Mouse (Mus musculus) heart, adult 11 months (tissue): ENCODE results near the gene Scyl1.
A peak's percentile ranks its signal among the peaks of the same experiment; 100 is the strongest.

ENCODE experiments used
- DNase-seq: peaks from one replicate; pipeline ENCODE4 v3.0.0; 2022

The Scyl1 gene

DNA sequence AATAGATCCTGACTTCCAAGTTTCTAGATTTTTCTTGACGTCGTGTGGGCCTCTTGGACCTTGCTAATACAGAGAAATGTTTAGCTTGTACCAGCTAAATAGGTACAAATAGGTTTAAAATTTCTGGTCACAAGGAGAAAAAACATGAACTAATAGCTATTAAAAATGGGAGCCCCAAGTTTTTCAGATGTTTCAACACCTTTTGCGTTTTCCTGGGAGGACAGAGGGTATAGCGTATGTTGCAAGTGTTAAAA, 31.5 kb upstream of the Scyl1 start:
- DNase-seq, result no peak

DNA sequence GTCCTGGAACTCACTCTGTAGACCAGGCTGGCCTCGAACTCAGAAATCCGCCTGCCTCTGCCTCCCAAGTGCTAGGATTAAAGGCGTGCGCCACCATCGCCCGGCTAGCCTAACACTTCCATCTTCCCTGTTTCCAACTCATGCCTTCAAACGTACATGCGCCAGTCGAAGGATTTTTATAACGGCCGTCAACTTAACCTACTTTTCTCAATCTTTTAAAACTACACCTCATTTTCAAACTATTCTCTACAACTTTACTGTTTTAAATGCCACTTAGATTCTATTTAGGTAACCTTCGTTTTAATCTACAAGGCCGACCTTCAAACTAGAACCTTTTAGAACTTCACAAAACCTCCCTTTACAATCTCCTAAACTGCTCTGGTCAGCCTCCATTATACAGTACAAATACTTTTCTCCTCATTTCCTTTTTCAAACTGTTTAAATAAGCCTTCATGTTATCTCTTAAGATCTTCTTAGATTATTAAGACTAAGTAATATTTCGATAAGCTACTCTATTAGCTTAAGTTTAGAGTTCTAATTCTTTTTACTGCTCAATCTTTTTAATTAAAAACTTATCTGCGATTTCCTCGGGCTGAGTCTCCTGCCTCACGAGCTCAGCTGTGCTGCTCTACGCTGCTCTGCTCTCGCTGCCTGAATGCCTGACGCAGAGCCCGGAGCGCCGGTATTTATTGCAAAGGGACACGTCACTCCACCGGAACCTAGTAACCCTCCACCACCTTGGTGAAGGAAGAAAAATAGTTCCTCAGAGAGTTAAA, 31.0 kb upstream of the Scyl1 start:
- peak; percentile 99 for DNase-seq

DNA sequence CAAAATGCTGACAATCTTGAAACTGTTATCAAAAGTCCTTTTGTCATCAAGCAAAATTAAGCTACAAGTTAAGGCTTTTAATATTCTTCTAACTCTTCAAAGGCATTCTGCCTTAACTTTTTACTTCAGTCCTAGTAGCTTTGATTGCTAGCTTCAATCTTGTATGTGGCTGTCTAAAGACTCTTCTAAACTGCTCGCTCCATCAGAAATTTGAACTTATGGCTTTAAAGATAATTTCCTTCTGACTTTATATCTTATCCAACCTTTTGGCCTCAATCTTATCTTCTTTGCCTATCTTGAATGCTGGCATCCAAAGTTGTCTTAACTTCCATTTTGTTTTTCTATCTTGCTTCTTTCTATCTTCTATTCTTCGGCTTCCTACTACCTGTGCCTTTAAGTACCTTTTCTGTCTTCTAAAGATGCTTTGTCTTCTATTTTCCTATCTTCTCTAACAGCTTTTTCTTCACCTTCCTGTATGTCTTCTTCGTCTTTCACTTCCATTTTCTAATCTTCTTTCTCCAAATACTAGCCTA, 30.3 kb upstream of the Scyl1 start:
- no peak for DNase-seq

DNA sequence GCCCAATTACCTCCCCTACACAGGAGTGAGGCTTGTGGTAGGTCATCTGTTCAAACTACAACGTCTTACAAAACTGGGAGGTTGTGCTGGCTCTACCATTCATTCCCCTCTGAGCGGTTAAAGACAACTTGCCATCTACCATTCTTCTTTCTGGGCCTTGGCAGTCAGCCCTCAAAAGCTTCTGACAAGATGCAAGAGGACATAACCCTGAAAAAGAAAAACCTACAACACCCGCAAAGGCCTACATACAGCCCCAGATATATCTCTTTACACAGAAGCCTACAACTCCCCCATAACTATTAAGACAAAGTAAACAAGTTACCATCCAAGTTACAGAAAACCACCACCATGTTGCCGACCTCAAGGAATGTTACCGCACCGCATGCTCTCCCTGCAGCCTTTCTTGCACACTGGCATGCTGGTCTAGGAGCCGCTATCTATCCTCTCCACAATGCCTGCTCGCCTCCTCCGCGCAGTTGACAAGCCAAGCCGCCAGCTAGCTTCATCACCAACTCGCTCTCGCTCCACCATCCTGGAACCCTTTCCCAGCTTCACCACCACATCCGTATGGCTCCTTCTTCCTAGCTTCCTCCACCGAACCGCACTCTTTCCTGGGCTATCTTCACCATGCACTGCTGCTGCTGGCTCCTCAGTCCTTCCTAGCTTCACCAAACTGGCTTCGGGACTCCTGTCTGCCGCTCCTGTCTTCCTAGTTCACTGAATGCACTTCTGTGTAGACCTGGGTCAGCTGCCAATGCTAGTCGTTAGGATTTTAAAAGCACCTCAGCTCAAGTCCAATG, 29.6 kb upstream of the Scyl1 start:
- DNase-seq, result peak; percentile 93

DNA sequence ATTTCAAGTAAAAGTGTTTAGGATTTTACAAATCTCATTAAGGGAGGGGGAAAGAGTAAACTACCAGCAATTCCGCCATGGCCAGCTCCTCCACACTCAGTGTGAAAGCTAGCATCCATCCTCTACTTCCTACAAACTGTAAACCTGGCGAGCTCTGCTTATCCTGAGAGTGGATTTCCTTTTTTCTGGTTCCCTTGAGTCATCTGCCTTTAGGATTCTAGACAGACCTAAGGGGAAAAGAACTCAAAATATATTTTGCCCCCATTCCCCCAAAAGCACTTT, 29.1 kb upstream of the Scyl1 start:
- DNase-seq, result no peak

DNA sequence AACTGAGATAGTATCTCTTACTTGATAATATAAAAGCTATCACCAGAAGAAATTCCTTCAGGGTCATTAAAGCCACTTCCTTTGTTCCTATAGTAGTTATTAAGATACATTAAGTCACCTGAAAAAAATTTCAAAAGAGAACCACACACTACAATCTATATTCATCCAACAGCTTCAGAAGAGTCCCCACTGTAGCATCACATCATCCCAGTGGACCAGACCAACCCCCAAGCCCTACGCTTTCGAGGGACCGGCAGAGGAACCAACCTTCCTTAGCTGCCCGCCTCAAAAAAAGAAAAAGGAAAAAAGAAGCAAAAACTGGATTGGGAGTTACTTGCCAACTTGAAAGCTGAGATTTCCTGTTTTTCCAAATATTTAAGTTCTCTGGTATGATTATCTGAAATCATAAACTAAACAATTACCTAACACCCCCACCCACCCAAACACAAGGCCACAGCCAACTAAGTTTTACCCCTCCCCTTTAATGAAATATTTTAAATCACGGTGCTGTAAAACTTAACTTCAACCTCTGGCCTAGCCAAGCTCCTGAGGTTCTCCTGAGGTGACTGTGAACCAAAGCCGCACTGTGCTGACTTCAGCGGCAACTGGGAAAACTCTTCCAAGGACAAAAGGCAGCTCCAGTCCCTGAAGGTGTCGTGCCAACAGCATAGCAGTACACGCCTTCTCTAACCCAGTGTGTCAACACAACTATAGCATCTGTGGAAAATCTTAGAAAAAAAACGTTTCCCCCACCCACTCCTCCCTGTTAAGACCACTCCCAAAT, 28.5 kb upstream of the Scyl1 start:
- peak; percentile 93 for DNase-seq

DNA sequence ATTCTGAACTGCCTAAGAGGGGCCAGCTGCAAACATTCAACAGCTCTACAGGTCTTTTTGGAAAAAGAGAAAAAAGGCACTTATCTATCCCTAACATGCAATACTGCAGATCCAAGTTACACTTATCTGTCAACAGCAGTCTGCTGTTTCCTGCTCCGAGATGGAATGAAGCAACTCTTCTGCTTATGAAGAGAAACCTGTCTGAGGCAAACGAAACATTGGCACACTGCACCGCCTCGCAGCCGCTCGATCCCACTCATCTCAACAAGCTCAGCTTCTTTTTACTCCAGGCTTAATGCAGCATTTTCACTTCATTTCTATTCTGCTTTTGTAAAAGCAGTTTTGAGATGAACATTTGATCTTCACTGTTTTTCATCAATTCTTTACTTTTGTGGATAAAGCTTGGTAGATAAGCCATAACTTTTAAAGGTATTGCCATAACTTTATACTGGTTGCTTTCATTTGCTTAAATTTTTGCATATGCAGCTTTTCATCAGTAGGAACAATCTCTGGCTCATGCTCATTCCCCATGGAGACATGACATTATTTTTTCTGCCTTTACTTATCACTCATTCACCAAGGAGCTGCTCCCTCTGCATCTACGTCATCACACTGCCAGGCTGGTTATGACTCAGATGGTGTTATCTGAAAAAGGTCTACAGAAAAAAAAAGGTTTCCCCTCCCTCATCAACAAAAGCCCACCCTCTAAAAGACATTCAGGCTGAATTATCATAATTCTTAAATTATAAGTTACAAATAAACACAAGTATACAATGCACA, 27.7 kb upstream of the Scyl1 start:
- no peak for DNase-seq

DNA sequence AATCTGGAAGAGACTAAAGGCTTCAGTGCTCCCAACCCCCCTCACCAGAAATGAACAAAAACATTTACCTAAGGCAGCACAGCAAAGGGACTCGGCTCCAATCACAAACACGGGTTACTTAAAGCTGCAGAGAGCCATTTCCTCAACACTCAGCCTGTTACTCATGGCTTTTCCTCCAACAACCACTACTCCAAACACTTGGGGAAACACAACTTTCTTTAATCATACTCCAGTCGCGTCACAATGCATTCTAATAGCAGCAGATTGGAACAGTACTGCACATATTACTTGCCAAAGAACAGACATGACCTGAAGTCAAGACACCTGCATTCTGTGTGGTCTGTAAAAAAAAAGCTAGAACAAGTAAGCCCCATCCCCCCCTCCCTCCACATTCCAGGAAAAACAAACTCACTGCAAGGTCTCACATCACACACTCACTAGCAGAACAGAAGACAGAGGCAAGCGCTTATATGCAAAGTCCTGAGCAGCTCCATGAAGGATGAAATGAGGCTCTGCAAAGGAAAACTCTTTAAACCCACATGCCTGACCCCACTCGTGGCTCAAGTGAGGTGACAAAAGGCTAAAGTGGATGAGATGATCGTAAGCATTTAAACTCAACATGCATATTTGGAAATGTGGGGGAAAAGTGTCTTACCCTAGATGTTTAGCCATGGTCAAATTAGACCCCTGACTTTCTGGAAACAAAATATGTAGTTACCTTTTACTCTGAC, 26.3 kb upstream of the Scyl1 start:
- DNase-seq, result peak; percentile 81

DNA sequence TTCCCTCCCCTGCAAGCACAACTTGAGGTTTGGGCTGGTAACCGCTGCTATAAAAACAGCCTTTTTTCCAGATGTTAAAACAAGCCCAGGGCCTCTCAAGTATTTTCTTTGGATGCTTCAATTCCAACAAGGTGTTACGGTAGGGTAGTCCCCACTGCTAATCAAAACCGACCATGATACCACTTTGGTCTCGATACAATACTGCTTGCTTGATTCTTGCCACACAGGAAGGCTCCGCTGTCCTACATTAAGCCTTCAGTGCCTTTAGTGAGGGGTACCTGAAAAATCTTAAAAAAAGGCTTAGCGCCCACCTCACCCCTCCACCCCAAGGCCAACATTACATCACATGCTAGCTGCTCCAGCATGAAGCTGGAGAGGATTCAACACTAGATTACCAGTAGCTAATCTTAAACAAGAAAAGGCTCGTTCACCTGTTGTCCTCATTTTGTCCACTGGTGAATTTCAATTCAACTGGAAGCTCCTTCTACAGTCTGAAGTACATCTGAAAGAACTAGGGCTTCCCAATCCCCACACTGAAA, 25.4 kb upstream of the Scyl1 start:
- peak; percentile 91 for DNase-seq

DNA sequence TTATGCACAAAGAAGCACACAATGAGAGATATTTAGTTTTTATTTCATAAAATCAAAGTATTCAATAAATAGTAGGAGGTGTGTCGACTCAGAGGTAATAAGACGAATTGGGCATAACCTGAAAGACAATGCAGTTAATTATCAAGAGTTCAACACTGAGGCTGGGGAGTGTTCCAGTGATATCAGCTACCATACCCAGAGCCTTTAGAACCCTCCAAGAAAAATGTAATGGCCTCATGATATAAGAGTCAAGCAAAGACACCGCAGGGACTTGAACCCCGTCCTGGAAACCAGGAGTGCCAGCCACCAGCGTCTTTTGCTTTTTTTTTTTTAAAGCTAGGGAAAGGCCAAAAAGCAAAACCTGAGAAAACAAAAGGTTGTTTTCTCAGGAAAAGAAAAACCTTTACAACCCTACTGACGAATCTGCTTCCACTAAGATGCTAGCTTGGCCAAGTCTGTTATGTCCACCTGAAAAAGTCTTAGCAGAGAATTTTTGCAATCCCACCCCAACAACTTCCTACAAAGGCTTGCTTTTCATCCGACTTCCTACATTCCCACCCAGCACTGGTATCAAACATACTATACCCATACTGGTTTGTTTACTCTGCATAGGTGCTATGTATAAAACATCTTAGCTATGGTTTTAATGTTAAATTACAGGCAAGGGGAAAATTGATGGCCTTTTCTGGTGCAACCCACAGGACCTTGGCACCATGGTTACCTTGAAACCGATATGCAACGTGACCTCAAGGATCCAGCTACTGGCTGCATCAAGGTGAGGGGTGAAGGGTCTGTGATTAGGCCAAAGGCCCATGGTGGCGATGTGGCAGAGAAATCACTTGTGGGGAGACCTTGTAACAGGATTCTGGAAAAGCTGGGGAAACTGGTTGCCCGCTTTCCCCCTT, 24.7 kb upstream of the Scyl1 start:
- no peak for DNase-seq

DNA sequence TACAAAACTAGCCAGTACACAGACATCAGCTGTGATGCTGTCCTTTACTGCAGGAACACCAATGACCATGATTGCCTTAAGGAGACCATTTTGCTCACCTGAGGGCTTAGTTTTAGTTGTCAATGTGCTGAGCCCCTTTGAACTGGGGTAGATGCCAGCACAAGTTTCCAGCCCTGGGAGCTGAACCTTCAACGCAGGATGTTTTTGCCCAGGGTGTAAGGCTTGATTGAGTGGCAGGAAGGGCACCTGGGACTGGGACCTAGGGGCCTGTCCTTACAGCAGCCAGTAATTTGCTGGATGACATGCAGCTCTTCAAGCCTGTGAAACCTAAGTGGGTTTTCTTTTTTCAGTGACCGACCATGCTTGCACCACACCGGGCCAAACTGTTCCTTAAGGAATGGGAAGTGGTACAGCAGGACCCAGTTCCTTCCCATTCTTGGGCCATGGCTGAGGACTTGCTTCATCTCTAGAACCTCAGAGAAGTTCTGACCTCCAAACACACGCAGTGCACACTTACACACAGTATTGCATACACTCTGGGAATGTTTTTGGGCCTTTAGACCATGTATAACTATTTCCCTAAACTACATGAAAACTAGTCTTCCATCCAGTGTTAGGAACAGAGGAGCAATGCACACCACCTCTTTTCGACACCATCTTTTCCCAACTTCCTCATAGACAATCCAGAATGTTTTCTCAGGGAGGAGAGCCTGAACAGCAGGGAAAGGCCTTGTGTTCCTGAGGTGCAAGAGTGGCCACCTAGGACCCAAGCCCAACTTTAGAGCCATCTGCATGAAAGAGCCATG, 23.8 kb upstream of the Scyl1 start:
- peak; percentile 97 for DNase-seq

DNA sequence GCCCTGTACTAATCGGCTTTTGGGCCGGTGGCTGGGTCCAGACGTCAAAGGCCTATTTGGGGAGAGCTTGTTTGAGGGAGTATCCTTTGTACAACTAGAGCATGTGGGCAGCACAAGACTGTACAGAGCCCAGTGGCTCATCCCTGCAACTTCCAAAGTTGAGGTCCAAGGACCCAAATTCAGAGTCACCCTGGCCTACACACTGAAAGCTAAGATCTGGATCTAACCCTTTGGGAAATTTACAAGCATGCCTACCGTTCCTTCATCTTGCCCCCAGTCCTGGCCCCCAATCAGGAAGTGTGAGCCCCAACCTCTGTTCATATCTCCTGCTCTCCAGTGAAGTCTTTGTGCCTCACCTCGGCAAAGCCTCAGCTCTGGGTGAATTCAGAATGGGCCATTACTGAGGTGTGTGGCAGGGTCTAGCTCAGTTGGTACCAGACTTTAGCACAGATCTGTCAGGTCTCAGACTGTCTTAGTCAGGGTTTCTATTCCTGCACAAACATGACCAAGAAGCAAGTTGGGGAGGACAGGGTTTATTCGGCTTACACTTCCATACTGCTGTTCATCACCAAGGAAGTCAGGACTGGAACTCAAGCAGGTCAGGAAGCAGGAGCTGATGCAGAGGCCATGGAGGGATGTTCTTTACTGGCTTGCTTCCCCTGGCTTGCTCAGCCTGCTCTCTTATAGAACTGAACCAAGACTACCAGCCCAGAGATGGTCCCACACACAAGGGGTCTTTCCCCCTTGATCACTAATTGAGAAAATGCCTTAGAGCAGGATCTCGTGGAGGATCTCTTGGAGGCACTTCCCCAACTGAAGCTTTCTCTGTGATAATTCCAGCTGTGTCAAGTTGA, 22.9 kb upstream of the Scyl1 start:
- peak; percentile 94 for DNase-seq

DNA sequence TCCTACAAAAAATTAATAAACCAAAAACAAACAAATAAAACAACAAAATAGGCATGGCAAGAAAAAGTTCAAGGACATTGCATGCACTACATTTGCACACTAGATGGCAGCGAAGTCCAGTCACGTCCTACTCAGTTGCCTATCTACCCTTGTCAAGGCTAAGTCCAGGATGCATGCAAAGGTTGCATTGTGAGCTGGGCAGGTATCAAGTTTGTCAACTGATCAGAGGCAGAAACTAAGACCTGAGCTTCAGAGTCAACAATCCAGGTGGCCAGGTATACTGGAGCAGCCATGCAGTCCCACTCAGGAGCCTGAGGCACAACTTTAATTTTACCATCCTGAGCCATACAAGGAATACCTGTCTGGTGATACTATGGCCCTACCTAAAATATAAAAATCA, 21.9 kb upstream of the Scyl1 start:
- DNase-seq, result peak; percentile 95

DNA sequence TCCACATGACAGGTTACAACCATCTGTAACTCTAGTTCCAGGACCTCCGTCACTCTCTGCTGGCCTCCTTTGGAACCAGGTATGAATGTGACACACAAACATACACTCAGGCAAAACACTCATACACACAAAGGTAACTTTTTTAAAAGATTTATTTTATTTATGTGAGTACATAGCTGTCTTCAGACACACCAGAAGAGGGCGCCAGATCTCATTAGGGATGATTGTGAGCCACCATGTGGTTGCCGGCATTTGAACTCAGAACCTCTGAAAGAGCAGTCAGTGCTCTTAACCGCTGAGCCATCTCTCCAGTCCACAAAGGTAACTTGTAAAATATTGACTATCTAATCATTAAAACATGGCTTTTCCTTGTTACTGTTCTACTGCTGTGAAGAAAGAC, 20.1 kb upstream of the Scyl1 start:
- no peak for DNase-seq

DNA sequence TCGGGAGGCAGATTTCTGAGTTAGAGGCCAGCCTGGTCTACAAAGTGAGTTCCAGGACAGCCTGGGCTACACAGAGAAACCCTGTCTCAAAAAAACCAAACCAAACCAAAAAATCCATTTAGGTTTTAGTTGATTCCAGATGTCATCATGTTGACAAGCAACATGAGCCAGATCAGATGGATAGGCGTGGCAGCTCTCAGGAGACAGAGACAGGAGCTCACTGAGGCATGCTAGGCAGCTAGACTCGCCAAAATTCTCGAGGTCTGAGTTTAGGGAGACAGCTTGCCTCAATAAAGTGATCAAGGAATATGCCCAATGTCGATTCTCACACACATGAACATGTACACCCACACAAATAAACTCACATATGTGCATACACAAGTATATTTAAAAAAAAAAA, 17.8 kb upstream of the Scyl1 start:
- DNase-seq, result no peak

DNA sequence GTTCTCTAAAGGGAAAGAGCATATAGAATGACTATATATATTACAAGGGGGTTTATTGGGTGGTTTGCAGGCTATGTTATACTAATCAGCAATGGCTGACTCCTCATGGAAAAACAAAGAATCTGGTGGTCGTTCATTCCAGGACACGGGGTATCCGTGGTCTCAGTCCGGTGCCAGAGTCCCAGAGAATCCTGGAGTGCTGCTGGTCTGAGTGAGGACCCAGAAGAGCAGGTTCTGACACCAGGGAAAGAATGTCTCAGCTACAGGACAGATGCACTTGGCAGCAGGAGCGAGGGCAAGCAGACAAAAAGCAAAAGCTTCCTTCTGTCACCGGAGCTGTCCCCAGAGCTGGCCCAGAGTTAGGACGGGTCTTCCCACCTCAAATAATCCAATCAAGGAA, 17.4 kb upstream of the Scyl1 start:
- DNase-seq, result peak; percentile 92

DNA sequence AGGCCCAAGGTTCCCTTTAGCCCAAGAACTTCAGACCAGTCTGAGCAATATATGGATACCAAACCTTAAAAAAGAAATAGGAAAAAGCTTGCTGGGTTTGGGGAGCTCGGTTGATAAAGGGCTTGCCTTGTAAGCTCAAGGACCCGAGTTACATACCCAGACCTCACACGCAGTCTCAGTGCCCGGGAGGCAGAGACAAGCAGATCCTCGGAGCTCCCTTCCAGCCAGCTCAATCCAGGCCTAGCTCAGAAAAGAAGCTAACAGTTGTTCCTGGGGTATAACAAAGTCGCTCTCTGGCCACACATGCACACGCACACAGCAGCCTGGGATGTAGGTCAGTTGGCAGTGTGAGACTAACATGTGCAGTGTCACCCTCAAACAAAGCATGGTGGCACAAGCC, 16.7 kb upstream of the Scyl1 start:
- peak; percentile 91 for DNase-seq

DNA sequence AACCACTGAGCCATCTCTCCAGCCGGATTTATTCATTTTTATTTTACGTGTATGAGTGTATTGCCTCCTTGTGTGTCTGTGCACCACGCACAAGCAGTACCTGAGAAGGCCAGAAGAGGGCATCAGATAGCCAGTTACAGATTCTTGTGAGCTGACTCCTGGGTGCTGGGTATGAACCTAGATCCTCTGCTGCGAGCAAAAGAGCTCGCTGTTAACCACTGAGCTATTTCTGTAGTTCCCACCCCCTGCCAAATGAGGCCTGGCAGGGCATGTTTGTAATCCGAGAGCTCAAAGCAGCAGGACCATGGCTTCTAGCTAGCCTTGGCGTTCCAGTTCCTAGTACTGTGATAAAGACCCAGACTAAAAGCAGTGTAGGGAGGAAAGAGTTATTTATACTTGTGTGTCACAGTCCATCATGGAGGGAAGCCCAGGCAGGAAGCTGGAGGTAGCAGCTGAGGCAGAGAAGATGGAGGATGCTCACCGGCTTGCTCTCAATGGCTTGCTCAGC, 16.0 kb upstream of the Scyl1 start:
- DNase-seq, result peak; percentile 99
